Mouse (Mus musculus) kidney, embryonic 15.5 days (tissue): ENCODE results near the gene Irx5. TPM values are rescaled to one million over a fixed set of nuclear protein-coding genes. Genes with fewer than 3 reads are reported as not detected.

Experiments used
- ATAC-seq: fragments of 200-750 bp; cut with Nextera tagmentation; replicated peaks from 2 replicates; pipeline ENCODE4 v1.8.0; 2017; ENCODE audit warnings: moderate TSS enrichment; ENCODE audit not compliant: low FRiP score
- H3K27ac ChIP-seq: fragments of 300-500 bp; sonication (generic); 2 replicates; pipeline ENCODE4 v1.5.1; 2015; ENCODE audit warnings: mild to moderate bottlenecking, inconsistent platforms
- H3K27me3 ChIP-seq: fragments of 300-500 bp; sonication (generic); 2 replicates; pipeline ENCODE4 v1.6.1; 2015; ENCODE audit warnings: inconsistent platforms
- H3K36me3 ChIP-seq: fragments of 300-500 bp; sonication (generic); 2 replicates; pipeline ENCODE4 v1.6.1; 2015; ENCODE audit warnings: inconsistent platforms
- H3K4me1 ChIP-seq: fragments of 300-500 bp; sonication (generic); 2 replicates; pipeline ENCODE4 v1.6.1; 2015; ENCODE audit warnings: inconsistent platforms
- H3K4me2 ChIP-seq: fragments of 300-500 bp; sonication (generic); 2 replicates; pipeline ENCODE4 v1.6.1; 2015; ENCODE audit warnings: moderate library complexity, mild to moderate bottlenecking, inconsistent platforms
- H3K4me3 ChIP-seq: fragments of 300-500 bp; sonication (generic); replicated peaks from 2 replicates; pipeline ENCODE4 v1.5.1; 2015; ENCODE audit warnings: mild to moderate bottlenecking, inconsistent platforms
- H3K9ac ChIP-seq: fragments of 300-500 bp; sonication (generic); 2 replicates; pipeline ENCODE4 v1.6.1; 2015; ENCODE audit warnings: mild to moderate bottlenecking, inconsistent platforms
- H3K9me3 ChIP-seq: fragments of 300-500 bp; sonication (generic); replicated peaks from 2 replicates; pipeline ENCODE4 v1.6.1; 2016; ENCODE audit warnings: inconsistent platforms
- WGBS: fragments of 180-500 bp; shearing (Covaris S2); methylation state at CpG from one replicate; pipeline ENCODE4 v1.1.7; 2015; ENCODE audit warnings: mixed read lengths; 5-methylcytosine and 5-hydroxymethylcytosine counted together
- polyA plus RNA-seq: library from polyadenylated mRNA; unstranded; fragments of >200 nt; fragmentation: Nextera tagmentation; extraction: Ambion mirVana; gene quantifications from 2 replicates; pipeline ENCODE4 v1.2.1, GENCODE M21; 2015

The Irx5 gene
- 2.3 and 2.8 TPM in 2 replicates for polyA plus RNA-seq

DNA sequence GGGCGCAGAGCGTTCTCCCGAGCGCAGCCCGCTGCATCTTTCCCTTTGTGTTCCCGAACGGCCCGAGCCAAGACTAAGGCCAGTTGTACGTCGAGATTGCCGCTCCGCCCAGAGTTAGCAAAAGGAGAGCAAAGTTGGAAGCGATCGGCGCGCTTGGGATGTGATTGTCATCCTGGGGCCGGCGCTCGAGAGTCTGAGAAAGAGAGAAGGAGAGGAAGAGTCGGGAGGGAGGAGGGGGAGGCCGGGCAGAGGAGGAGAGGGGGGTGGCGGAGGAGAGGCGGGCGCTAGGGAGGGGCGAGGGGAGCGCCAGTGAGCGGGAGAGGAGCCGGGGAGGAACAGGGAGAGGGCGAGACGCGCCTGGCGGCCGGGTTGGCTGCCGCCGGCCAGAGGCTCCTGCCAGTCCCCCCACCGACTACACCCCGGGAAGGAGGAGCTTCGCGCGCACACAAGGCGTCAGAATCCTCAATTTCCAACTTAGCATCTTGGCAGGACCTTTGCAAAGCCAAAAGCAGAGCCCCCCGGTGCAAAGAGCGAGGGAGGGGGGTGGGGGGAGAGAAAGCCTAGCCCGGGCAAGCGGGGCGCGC lies at the start of gene Irx5:
Gene Irx5 (plus strand): TSS at position 228 of the 584 bp plus-strand sequence.
- peak; percentile 38 for ATAC-seq
- Histone ChIP-seq H3K4me1 (peaks cover 57% of the 10 kb centered on the region), H3K4me2 (peak within 1 kb of the TSS; percentile 89), H3K9ac (peak within 1 kb of the TSS; percentile 51), H3K36me3 (no peaks in the 10 kb centered on the region), H3K9me3 (no peaks in the 10 kb centered on the region), H3K4me3 (peak within 1 kb of the TSS; percentile 68), H3K27me3 (peaks cover 90% of the 10 kb centered on the region), H3K27ac (peak within 1 kb of the TSS; percentile 32)
- WGBS, result 1% methylated on average over 44 of the region's 47 CpGs

DNA sequence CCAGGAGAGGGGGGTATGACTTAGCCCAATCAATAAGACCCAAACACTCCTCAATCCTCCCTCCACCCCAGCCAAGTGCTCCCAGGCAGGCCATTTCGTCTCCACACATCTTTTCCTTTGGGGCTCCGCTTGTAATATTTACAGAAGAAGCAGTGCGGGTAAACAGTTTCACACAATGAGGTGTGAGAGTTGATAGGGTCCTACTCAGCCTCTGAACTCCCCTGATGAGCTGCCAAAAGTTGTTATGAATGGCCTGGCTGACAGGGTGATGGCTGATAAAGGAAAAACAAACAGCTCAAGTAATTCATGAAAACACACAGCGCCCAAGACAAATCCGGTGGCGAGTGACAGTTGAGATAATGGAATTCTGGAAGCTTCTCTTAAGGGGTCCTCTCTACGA lies 45.2 kb upstream of the Irx5 start:
- Histone ChIP-seq H3K9me3 (no peaks in the 10 kb centered on the region), H3K4me3 (no peak overlapping the region), H3K4me1 (0 out of 2 replicates have a peak, but pooled peaks cover 6% of the 10 kb centered on the region), H3K36me3 (no peaks in the 10 kb centered on the region), H3K9ac (no peak overlapping the region), H3K27me3 (peaks cover 28% of the 10 kb centered on the region; the same call in 1 of the 2 replicates), H3K4me2 (no peak overlapping the region), H3K27ac (no peak overlapping the region)
- 24% methylated on average over 7 of the region's 7 CpGs for WGBS
- no peak for ATAC-seq

DNA sequence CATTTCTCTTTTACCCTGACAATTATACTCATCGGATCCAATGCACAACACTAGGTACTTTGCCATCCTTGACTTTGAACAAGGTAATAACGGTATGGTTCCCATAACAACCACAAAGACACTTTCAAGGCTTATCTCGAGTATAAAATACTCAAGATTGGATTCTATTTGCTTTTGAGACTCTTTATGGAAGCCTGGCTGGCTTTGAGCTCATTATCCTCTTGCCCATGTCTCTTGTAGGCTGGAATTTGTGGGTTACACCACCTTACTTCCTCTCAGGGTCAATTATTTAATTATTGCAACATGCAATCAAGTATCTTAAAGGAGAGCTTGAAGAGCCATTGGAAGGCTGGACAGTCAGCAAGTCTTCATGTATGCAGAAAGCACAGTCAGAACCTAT lies 43.7 kb upstream of the Irx5 start:
- H3K4me1 ChIP-seq, result 0 out of 2 replicates have a peak, but pooled peaks cover 6% of the 10 kb centered on the region
- H3K9me3 ChIP-seq, result no peaks in the 10 kb centered on the region
- H3K27ac ChIP-seq, result no peak overlapping the region
- WGBS, result 92% methylated on average over 3 of the region's 3 CpGs
- H3K36me3 ChIP-seq, result no peaks in the 10 kb centered on the region
- H3K4me2 ChIP-seq, result no peak overlapping the region
- ATAC-seq, result no peak
- no peak overlapping the region for H3K4me3 ChIP-seq
- no peak overlapping the region for H3K9ac ChIP-seq
- peaks cover 24% of the 10 kb centered on the region; the same call in 1 of the 2 replicates for H3K27me3 ChIP-seq

DNA sequence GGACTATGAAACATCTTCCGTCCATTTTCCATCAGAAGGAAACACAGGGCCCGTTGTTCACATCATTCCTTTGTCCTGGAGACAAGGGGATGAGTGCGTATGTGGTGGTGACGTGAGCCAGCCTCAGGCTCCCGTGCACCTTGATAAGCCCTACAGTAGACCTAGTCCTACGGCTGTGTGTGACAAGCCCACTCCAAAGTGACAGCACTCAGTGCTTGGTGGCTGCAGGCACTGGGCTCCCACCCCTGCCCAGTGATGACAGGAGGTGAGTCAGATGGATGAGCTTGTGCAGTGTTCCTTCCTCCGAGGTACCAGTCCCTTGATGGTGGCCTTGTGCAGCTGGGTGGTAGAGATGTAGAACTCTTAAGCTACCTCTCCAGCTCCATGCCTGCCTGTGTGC lies 33.7 kb upstream of the Irx5 start:
- no peaks in the 10 kb centered on the region for H3K36me3 ChIP-seq
- no peak overlapping the region for H3K4me2 ChIP-seq
- no peak overlapping the region for H3K27ac ChIP-seq
- ATAC-seq, result no peak
- 89% methylated on average over 7 of the region's 7 CpGs for WGBS
- no peaks in the 10 kb centered on the region for H3K9me3 ChIP-seq
- no peaks in the 10 kb centered on the region for H3K27me3 ChIP-seq
- H3K4me1 ChIP-seq, result no peaks in the 10 kb centered on the region
- H3K4me3 ChIP-seq, result no peak overlapping the region
- H3K9ac ChIP-seq, result no peak overlapping the region

GRCm38 (mm10) chr8:92327176-92327575 lies 30.2 kb upstream of the Irx5 start:
- no peaks in the 10 kb centered on the region for H3K27me3 ChIP-seq
- no peak overlapping the region for H3K4me2 ChIP-seq
- no peak overlapping the region for H3K27ac ChIP-seq
- H3K36me3 ChIP-seq, result no peaks in the 10 kb centered on the region
- no peaks in the 10 kb centered on the region for H3K4me1 ChIP-seq
- ATAC-seq, result no peak
- H3K9ac ChIP-seq, result no peak overlapping the region
- 92% methylated on average over 2 of the region's 2 CpGs for WGBS
- no peak overlapping the region for H3K4me3 ChIP-seq
- H3K9me3 ChIP-seq, result no peaks in the 10 kb centered on the region

- no peak for ATAC-seq
- Histone ChIP-seq H3K9me3 (no peaks in the 10 kb centered on the region), H3K4me3 (no peak overlapping the region), H3K4me1 (no peaks in the 10 kb centered on the region), H3K4me2 (no peak overlapping the region), H3K36me3 (no peaks in the 10 kb centered on the region), H3K27ac (no peak overlapping the region), H3K27me3 (no peaks in the 10 kb centered on the region), H3K9ac (no peak overlapping the region)
- WGBS, result 69% methylated on average over 4 of the region's 4 CpGs
Observed at GRCm38 (mm10) chr8:92329273-92329672, 28.2 kb upstream of the Irx5 start.

- Histone ChIP-seq H3K9me3 (no peaks in the 10 kb centered on the region), H3K4me1 (no peaks in the 10 kb centered on the region), H3K27me3 (no peaks in the 10 kb centered on the region), H3K9ac (no peak overlapping the region), H3K4me3 (no peak overlapping the region), H3K4me2 (no peak overlapping the region), H3K36me3 (no peaks in the 10 kb centered on the region), H3K27ac (no peak overlapping the region)
- WGBS, result 66% methylated on average over 3 of the region's 3 CpGs
- no peak for ATAC-seq
Observed at GRCm38 (mm10) chr8:92331811-92332210, 25.6 kb upstream of the Irx5 start.

- H3K27ac ChIP-seq, result no peak overlapping the region
- no peak overlapping the region for H3K4me3 ChIP-seq
- H3K36me3 ChIP-seq, result no peaks in the 10 kb centered on the region
- H3K9ac ChIP-seq, result no peak overlapping the region
- WGBS, result 93% methylated on average over 8 of the region's 8 CpGs
- no peak overlapping the region for H3K4me2 ChIP-seq
- H3K4me1 ChIP-seq, result no peaks in the 10 kb centered on the region
- no peaks in the 10 kb centered on the region for H3K9me3 ChIP-seq
- no peaks in the 10 kb centered on the region for H3K27me3 ChIP-seq
- ATAC-seq, result no peak
Observed at GRCm38 (mm10) chr8:92333406-92333805, 24.0 kb upstream of the Irx5 start.

DNA sequence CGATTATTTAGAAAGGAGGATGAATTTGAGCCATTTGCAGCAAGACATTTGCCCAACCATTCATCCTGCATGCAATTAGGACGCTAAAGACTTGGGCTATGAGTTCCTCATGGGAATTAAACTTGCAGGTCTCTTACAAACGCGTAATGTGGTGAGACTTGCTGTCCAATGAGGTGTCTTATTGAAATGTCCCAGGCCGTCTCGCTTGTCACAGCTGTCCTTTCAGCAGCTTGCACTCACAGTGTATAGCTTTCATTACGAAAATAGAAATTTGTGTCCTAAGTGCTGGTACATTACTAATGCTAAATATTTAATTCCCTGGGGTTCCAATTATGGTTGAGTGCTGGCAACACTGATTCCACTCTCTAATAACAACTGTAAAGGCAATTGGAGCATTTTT lies 22.3 kb upstream of the Irx5 start:
- no peak for ATAC-seq
- H3K9me3 ChIP-seq, result no peaks in the 10 kb centered on the region
- no peak overlapping the region for H3K4me3 ChIP-seq
- H3K4me2 ChIP-seq, result no peak overlapping the region
- no peaks in the 10 kb centered on the region for H3K4me1 ChIP-seq
- WGBS, result 82% methylated on average over 7 of the region's 7 CpGs
- H3K9ac ChIP-seq, result no peak overlapping the region
- no peaks in the 10 kb centered on the region for H3K27me3 ChIP-seq
- no peak overlapping the region for H3K27ac ChIP-seq
- H3K36me3 ChIP-seq, result no peaks in the 10 kb centered on the region

DNA sequence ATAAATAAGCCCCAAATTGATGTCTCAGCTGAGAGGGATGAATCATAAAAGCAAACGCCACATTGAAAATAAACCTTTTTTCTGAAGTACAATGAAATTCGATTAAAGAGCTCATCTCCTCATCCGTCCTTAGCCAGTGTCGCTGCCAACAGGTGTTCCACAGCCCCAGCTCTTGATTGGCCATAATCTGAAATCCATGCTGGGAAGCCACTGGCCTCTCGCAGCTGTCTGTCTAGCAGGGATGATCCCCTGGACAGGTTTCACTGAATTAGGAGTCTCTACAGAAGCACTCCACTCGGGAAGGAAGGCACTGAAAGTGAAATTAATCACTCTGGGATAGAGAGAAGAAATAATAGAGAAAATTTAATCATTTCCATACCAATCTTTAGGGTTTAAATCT lies 21.4 kb upstream of the Irx5 start:
- Histone ChIP-seq H3K4me1 (no peaks in the 10 kb centered on the region), H3K4me2 (no peak overlapping the region)

DNA sequence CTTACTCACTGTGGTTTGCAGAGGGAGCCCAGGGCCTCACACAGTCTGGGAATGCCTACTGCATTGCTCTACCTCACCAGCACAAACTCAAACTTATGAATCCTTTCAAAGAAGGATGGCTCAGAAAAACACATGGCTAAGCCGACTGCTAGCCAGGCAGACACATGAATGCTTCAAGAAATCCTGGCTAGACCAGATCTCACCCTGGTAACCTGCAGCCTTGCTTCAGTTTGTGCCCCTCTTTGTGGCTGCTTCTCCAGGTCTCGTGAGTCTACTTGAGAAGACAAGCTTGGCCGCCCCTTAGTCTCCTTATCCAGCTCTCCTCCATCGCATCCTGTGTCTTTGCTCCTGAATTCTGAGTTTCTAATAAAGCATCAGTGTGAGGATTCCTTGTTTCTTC lies 13.9 kb upstream of the Irx5 start:
- WGBS, result 78% methylated on average over 4 of the region's 4 CpGs
- Histone ChIP-seq H3K4me1 (no peaks in the 10 kb centered on the region), H3K9me3 (no peaks in the 10 kb centered on the region), H3K4me3 (no peak overlapping the region), H3K27ac (no peak overlapping the region), H3K4me2 (no peak overlapping the region), H3K36me3 (no peaks in the 10 kb centered on the region), H3K27me3 (peaks cover 12% of the 10 kb centered on the region), H3K9ac (no peak overlapping the region)
- ATAC-seq, result no peak

More for the DNA sequence above, 21.4 kb upstream of the Irx5 start:
- H3K36me3 ChIP-seq, result no peaks in the 10 kb centered on the region
- no peak for ATAC-seq
- no peak overlapping the region for H3K27ac ChIP-seq
- WGBS, result 51% methylated on average over 6 of the region's 6 CpGs
- no peaks in the 10 kb centered on the region for H3K27me3 ChIP-seq
- H3K4me3 ChIP-seq, result no peak overlapping the region
- H3K9ac ChIP-seq, result no peak overlapping the region
- H3K9me3 ChIP-seq, result no peaks in the 10 kb centered on the region

GRCm38 (mm10) chr8:92349898-92350486 lies 7.4 kb upstream of the Irx5 start:
- Histone ChIP-seq H3K9me3 (no peaks in the 10 kb centered on the region), H3K36me3 (no peaks in the 10 kb centered on the region), H3K27me3 (peaks cover 67% of the 10 kb centered on the region), H3K27ac (no peak overlapping the region), H3K4me2 (no peak overlapping the region), H3K9ac (no peak overlapping the region), H3K4me1 (0 out of 2 replicates have a peak, but pooled peaks cover 4% of the 10 kb centered on the region), H3K4me3 (no peak overlapping the region)
- 80% methylated on average over 11 of the region's 11 CpGs for WGBS
- ATAC-seq, result no peak

DNA sequence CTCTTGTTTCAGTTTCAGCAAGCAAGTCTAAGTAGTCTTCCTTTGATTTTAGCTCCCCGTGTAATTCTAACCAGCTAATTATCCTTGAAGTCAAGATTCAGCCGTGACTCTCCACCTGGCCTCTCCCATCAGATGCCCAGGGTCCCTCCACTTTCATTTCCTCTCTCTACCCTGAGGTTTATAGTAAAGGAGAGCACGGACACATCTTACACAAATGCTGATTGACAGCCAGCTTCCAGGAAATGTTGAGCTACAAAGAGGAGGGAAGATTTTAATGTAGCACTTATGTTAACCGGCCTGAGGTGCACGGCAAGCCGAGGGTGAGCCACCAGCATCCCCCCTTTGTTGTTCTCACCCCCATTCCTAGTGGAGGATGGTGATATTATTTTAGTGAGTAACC lies 4.0 kb upstream of the Irx5 start:
- peak overlapping the region; percentile 68; the same call in 1 of the 2 replicates for H3K4me3 ChIP-seq
- no peaks in the 10 kb centered on the region for H3K36me3 ChIP-seq
- H3K27me3 ChIP-seq, result peaks cover 85% of the 10 kb centered on the region
- H3K9me3 ChIP-seq, result no peaks in the 10 kb centered on the region
- WGBS, result 16% methylated on average over 6 of the region's 6 CpGs
- H3K4me1 ChIP-seq, result peaks cover 32% of the 10 kb centered on the region
- H3K4me2 ChIP-seq, result peak overlapping the region; percentile 89
- no peak overlapping the region for H3K9ac ChIP-seq
- ATAC-seq, result no peak
- H3K27ac ChIP-seq, result no peak overlapping the region
